9 mouse cellular contexts compared by ENCODE assay signal in the genomic region with DNA sequence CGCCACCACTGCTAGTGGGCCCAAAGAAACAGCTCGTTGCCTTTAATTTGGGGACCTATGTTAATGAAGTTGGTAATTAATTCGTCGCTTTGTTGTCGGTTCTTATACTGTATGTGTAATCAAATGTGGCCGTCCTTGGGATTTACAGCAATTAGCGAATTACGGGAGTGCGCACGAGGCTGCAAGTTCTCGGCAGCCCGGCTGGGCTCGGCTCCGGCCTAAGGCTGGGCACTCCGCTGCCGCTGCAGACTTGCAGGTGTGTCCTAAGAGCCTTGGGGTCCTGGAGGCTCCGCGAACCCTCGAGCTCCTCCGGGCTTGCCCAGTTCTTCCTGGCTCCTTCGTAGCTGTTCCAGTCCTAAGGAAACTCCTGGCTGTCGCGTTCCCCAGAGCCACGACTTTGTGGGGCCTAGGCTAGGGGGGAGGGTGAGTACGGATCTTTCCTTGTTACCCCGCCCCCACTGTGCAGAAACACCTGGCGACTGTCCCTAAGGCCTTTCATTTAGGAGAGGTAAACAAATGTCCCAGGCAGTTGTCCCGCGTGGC. TPM values are rescaled to one million over a fixed set of nuclear protein-coding genes. Genes with fewer than 3 reads are reported as not detected.
DNase-seq lines count a peak whose midpoint lies in the region; ATAC-seq and TF ChIP-seq lines count a peak whose summit lies in the region.
"Had no signal": no experiment of that assay in that cellular context is flagged by ENCODE, and none has a peak within 500 bp of the region (broad histone marks: within the 10 kb centered on the region; RNA-seq: fewer than 3 reads in every experiment).

No protein-coding gene starts in this region.

- WGBS in embryonic facial prominence, embryonic 14.5 days = under 1% methylated on average over 29 of the region's 29 CpGs
- WGBS in intestine, embryonic 16.5 days = 1% methylated on average over 29 of the region's 29 CpGs

- TF ChIP-seq CTCF in E14TG2a.4 (conservative IDR thresholded peaks at IDR 0.05; ENCODE audit: low read length) (no peak), ES-Bruce4 (IDR thresholded peaks at IDR 0.05; ENCODE audit: low read depth, low read length) (no peak)

- H3K36me3 ChIP-seq in E14TG2a.4 (ENCODE audit: insufficient read depth, low read length) (no peaks in the 10 kb centered on the region), ES-Bruce4 (ENCODE audit: control insufficient read depth, insufficient read depth, low read length, poor library complexity, severe bottlenecking) (no peaks in the 10 kb centered on the region)
- no peaks in the 10 kb centered on the region for H3K36me3 ChIP-seq in embryonic facial prominence, embryonic 14.5 days (ENCODE audit: control insufficient read depth, insufficient read depth, low read length)
- H3K36me3 ChIP-seq in intestine, embryonic 16.5 days (ENCODE audit: control insufficient read depth, insufficient read depth, low read length) = no peaks in the 10 kb centered on the region

- H3K9ac ChIP-seq in ES-Bruce4 (ENCODE audit: low read depth, poor library complexity, severe bottlenecking) = no peak overlapping the region
- peak overlapping the region; percentile 19; the same call in 1 of the 2 replicates for H3K9ac ChIP-seq in embryonic facial prominence, embryonic 14.5 days (ENCODE audit: low read depth, low read length)
- no peak overlapping the region for H3K9ac ChIP-seq in intestine, embryonic 16.5 days (ENCODE audit: low read depth, low read length)

- TF ChIP-seq EP300 in ES-Bruce4 (IDR thresholded peaks at IDR 0.05; ENCODE audit: insufficient read depth, low read depth, low read length) = 0 out of 2 replicates have a peak, but pooled peaks have one; percentile 21

- H3K9me3 ChIP-seq in E14TG2a.4 (ENCODE audit: low read length) (no peaks in the 10 kb centered on the region), ES-Bruce4 (replicated peaks; ENCODE audit: control insufficient read depth, insufficient read depth, low read length, poor library complexity, severe bottlenecking) (no peaks in the 10 kb centered on the region)
- H3K9me3 ChIP-seq in embryonic facial prominence, embryonic 14.5 days (ENCODE audit: control insufficient read depth, low read length) = no peaks in the 10 kb centered on the region
- H3K9me3 ChIP-seq in intestine, embryonic 16.5 days (ENCODE audit: control insufficient read depth, low read length) = no peaks in the 10 kb centered on the region

- H3K4me3 ChIP-seq in E14TG2a.4 (replicated peaks; ENCODE audit: low read length) (peak overlapping the region; percentile 59), ES-Bruce4 (ENCODE audit: low read depth, low read length) (peak overlapping the region; percentile 48)
- 0 out of 2 replicates have a peak overlapping the region, but pooled peaks have one; percentile 5 for H3K4me3 ChIP-seq in embryonic facial prominence, embryonic 14.5 days (ENCODE audit: low read depth, low read length)
- H3K4me3 ChIP-seq in intestine, embryonic 16.5 days (ENCODE audit: low read length) = no peak overlapping the region

- ATAC-seq in embryonic facial prominence, embryonic 14.5 days (ENCODE audit: low read depth) = peak; percentile 35; the same call in 1 of the 2 replicates
- ATAC-seq in intestine, embryonic 16.5 days = 0 out of 2 replicates have a peak, but pooled peaks have one; percentile 21
- no peak for ATAC-seq in megakaryocyte-erythroid progenitor cell, adult 5-6 weeks (replicated peaks; ENCODE audit: low FRiP score, low TSS enrichment, poor library complexity, severe bottlenecking)

- H3K4me2 ChIP-seq in embryonic facial prominence, embryonic 14.5 days (ENCODE audit: low read depth, low read length) = peak overlapping the region; percentile 24
- no peak overlapping the region for H3K4me2 ChIP-seq in intestine, embryonic 16.5 days (ENCODE audit: low read depth, low read length)

- no peak overlapping the region for H3K27ac ChIP-seq in ES-Bruce4 (ENCODE audit: insufficient read depth, low read length)
- H3K27ac ChIP-seq in embryonic facial prominence, embryonic 14.5 days (replicated peaks; ENCODE audit: low read depth, low read length) = no peak overlapping the region
- H3K27ac ChIP-seq in intestine, embryonic 16.5 days (ENCODE audit: low read length) = no peak overlapping the region

- peaks cover 77% of the 10 kb centered on the region for H3K4me1 ChIP-seq in E14TG2a.4 (replicated peaks; ENCODE audit: low read depth, low read length)
- H3K4me1 ChIP-seq in ES-Bruce4 (ENCODE audit: control insufficient read depth, insufficient read depth, low read length) = no peaks in the 10 kb centered on the region
- H3K4me1 ChIP-seq in embryonic facial prominence, embryonic 14.5 days (ENCODE audit: control insufficient read depth, insufficient read depth, low read length) = 0 out of 2 replicates have a peak, but pooled peaks cover 4% of the 10 kb centered on the region
- no peaks in the 10 kb centered on the region for H3K4me1 ChIP-seq in intestine, embryonic 16.5 days (ENCODE audit: control insufficient read depth, insufficient read depth, low read length)

- no peak for TF ChIP-seq POLR2A in ES-Bruce4 (IDR thresholded peaks at IDR 0.05; ENCODE audit: insufficient read depth, low read length)

- H3K27me3 ChIP-seq in E14TG2a.4 (ENCODE audit: insufficient read depth, low read length) (peaks cover 89% of the 10 kb centered on the region), ES-Bruce4 (ENCODE audit: control insufficient read depth, insufficient read depth, low read length, poor library complexity, severe bottlenecking) (peaks cover 43% of the 10 kb centered on the region)
- peaks cover 96% of the 10 kb centered on the region for H3K27me3 ChIP-seq in embryonic facial prominence, embryonic 14.5 days (replicated peaks; ENCODE audit: control insufficient read depth, insufficient read depth, low read length)
- peaks cover 82% of the 10 kb centered on the region for H3K27me3 ChIP-seq in intestine, embryonic 16.5 days (replicated peaks; ENCODE audit: control insufficient read depth, insufficient read depth, low read length)

- DNase-seq in embryonic facial prominence, embryonic 14.5 days (ENCODE audit: low spot score) = no peak
- no peak for DNase-seq in spleen, postnatal 4 days (ENCODE audit: low spot score in 2 of 2)
- no peak for DNase-seq in left cerebral cortex, adult 11 months (ENCODE audit: low spot score)

RNA-seq across cellular contexts. Expression of gene Otx2, which starts 4.8 kb away (rescaled TPM):
- 45.0 and 51.6 TPM in 2 replicates for polyA plus RNA-seq in ES-Bruce4 (2011; ENCODE audit: insufficient read depth, insufficient read length, low read depth, missing spikeins)
- 5.5 and 5.7 TPM in 2 replicates for polyA plus RNA-seq in embryonic facial prominence, embryonic 14.5 days (2014; fragmentation: Nextera tagmentation; extraction: Ambion mirVana)
- not detected in 2 replicates for polyA plus RNA-seq in intestine, embryonic 16.5 days (2015; fragmentation: Nextera tagmentation; extraction: Ambion mirVana)
- not detected in 2 replicates for total RNA-seq in megakaryocyte-erythroid progenitor cell, adult 5-6 weeks (2014; fragmentation: Nextera tagmentation)
- total RNA-seq in megakaryocyte-erythroid progenitor cell, adult 5-6 weeks (2017) = not detected in 2 replicates
- polyA plus RNA-seq: heart, embryonic 16.5 days; stomach, embryonic 14.5 days had no signal
